Mouse (Mus musculus) CH12.LX (cell line): ENCODE results near the gene Ptges3l. TPM values are rescaled to one million over a fixed set of nuclear protein-coding genes. Genes with fewer than 3 reads are reported as not detected.

Experiments
- DNase-seq: peaks from one replicate; pipeline ENCODE4 v3.0.0-alpha.2; 2013; ENCODE audit errors: extremely low read depth
- H3K27ac ChIP-seq: 2 replicates; pipeline ENCODE4 v1.5.1; 2012; ENCODE audit warnings: low read depth, mild to moderate bottlenecking, control low read depth, moderate library complexity; ENCODE audit not compliant: insufficient read depth
- H3K27me3 ChIP-seq: replicated peaks from 2 replicates; pipeline ENCODE3; 2012; ENCODE audit warnings: inconsistent platforms
- H3K36me3 ChIP-seq, 2 experiments: replicated peaks in 1 of 2; 2 replicates each; pipeline versions ENCODE3 to v1.6.1; 2012; ENCODE audit warnings: inconsistent platforms in 1 of 2, low read length in 1 of 2, mild to moderate bottlenecking in 1 of 2, mixed read lengths in 1 of 2, moderate library complexity in 1 of 2; ENCODE audit not compliant: control insufficient read depth in 1 of 2, insufficient read depth in 1 of 2
- H3K4me1 ChIP-seq, 2 experiments: 2 replicates each; pipeline ENCODE4 v1.6.1; 2012; ENCODE audit warnings: inconsistent platforms in 1 of 2, moderate library complexity in 1 of 2; ENCODE audit not compliant: insufficient read depth in 2 of 2, control insufficient read depth in 1 of 2
- H3K4me2 ChIP-seq: 2 replicates; pipeline ENCODE4 v1.6.1; 2012; ENCODE audit warnings: low read depth, mild to moderate bottlenecking, control low read depth; ENCODE audit not compliant: poor library complexity, insufficient read depth, severe bottlenecking
- H3K4me3 ChIP-seq, 3 experiments: fragments of 150-350 bp in 1 of 3; sonication (generic) in 1 of 3; replicated peaks in 1 of 3; 2 replicates each; pipeline versions ENCODE3 to v1.5.1; 2011 to 2012; ENCODE audit warnings: low read depth in 2 of 3, low read length in 2 of 3, mild to moderate bottlenecking in 2 of 3, moderate library complexity in 2 of 3, control low read depth in 1 of 3, improper control_type of control experiment in 1 of 3, inconsistent platforms in 1 of 3, mixed read lengths in 1 of 3; ENCODE audit not compliant: poor library complexity in 1 of 3
- H3K79me2 ChIP-seq: replicated peaks from 2 replicates; pipeline ENCODE4 v1.6.1; 2012; ENCODE audit warnings: mild to moderate bottlenecking, moderate library complexity; ENCODE audit not compliant: control insufficient read depth, poor library complexity, insufficient read depth, severe bottlenecking; ENCODE audit errors: extremely low read depth
- H3K9ac ChIP-seq: 2 replicates; pipeline ENCODE4 v1.6.1; 2012; ENCODE audit warnings: low read depth, mild to moderate bottlenecking, control low read depth, moderate library complexity; ENCODE audit not compliant: insufficient read depth
- H3K9me3 ChIP-seq: replicated peaks from 2 replicates; pipeline ENCODE3; 2012; ENCODE audit warnings: low read length, inconsistent platforms, mixed read lengths
- BHLHE40 ChIP-seq: IDR thresholded peaks from 2 replicates; pipeline ENCODE4 v1.6.1; 2011; ENCODE audit warnings: mild to moderate bottlenecking, low read depth, low read length, improper control_type of control experiment
- CHD1 ChIP-seq: IDR thresholded peaks from 2 replicates; pipeline ENCODE4 v1.6.1; 2012; ENCODE audit warnings: low read depth, low read length, improper control_type of control experiment, inconsistent platforms
- CHD2 ChIP-seq: IDR thresholded peaks from 2 replicates; pipeline ENCODE4 v1.6.1; 2011; ENCODE audit warnings: low read length, improper control_type of control experiment
- CTCF ChIP-seq, 2 experiments: IDR thresholded peaks in 1 of 2; conservative IDR thresholded peaks in 1 of 2; 2 replicates each; pipeline ENCODE4 v1.5.1; 2011 to 2012; ENCODE audit warnings: low read depth in 2 of 2, low read length in 2 of 2, improper control_type of control experiment in 1 of 2, inconsistent platforms in 1 of 2, mild to moderate bottlenecking in 1 of 2, moderate library complexity in 1 of 2
- E2F4 ChIP-seq: IDR thresholded peaks from 2 replicates; pipeline ENCODE4 v1.6.1; 2011; ENCODE audit warnings: low read depth, low read length, improper control_type of control experiment; ENCODE audit not compliant: insufficient replicate concordance
- EP300 ChIP-seq: IDR thresholded peaks from 2 replicates; pipeline ENCODE4 v1.6.1; 2011; ENCODE audit warnings: low read length, improper control_type of control experiment
- ETS1 ChIP-seq: conservative IDR thresholded peaks from 2 replicates; pipeline ENCODE4 v1.6.1; 2012; ENCODE audit warnings: low read depth, mild to moderate bottlenecking, inconsistent platforms, low read length, improper control_type of control experiment, moderate library complexity
- HCFC1 ChIP-seq: IDR thresholded peaks from 2 replicates; pipeline ENCODE4 v1.6.1; 2012; ENCODE audit warnings: low read depth, mild to moderate bottlenecking, inconsistent platforms, low read length, improper control_type of control experiment
- IRF4 ChIP-seq: IDR thresholded peaks from 2 replicates; pipeline ENCODE4 v1.6.1; 2014; ENCODE audit warnings: low read depth, mild to moderate bottlenecking, inconsistent platforms, low read length, improper control_type of control experiment
- JUN ChIP-seq: IDR thresholded peaks from 2 replicates; pipeline ENCODE4 v1.6.1; 2011; ENCODE audit warnings: low read depth, mild to moderate bottlenecking, low read length, improper control_type of control experiment, moderate library complexity; ENCODE audit not compliant: insufficient read depth
- KAT2A ChIP-seq: IDR thresholded peaks from 2 replicates; pipeline ENCODE4 v1.6.1; 2012; ENCODE audit warnings: low read length, improper control_type of control experiment, inconsistent platforms; ENCODE audit not compliant: insufficient replicate concordance
- MAFK ChIP-seq: IDR thresholded peaks from 2 replicates; pipeline ENCODE4 v1.6.1; 2011; ENCODE audit warnings: low read length, improper control_type of control experiment; ENCODE audit not compliant: insufficient replicate concordance
- MAX ChIP-seq: IDR thresholded peaks from 2 replicates; pipeline ENCODE4 v1.6.1; 2011; ENCODE audit warnings: low read length, improper control_type of control experiment
- MAZ ChIP-seq: IDR thresholded peaks from 2 replicates; pipeline ENCODE4 v1.6.1; 2012; ENCODE audit warnings: low read depth, mild to moderate bottlenecking, inconsistent platforms, low read length, improper control_type of control experiment, moderate library complexity
- MEF2A ChIP-seq: IDR thresholded peaks from 2 replicates; pipeline ENCODE4 v1.6.1; 2014; ENCODE audit warnings: low read depth, mild to moderate bottlenecking, inconsistent platforms, low read length, improper control_type of control experiment, borderline replicate concordance
- MXI1 ChIP-seq: IDR thresholded peaks from 2 replicates; pipeline ENCODE4 v1.6.1; 2011; ENCODE audit warnings: mild to moderate bottlenecking, low read depth, low read length, improper control_type of control experiment
- NRF1 ChIP-seq: IDR thresholded peaks from 2 replicates; pipeline ENCODE4 v1.6.1; 2014; ENCODE audit warnings: low read depth, mild to moderate bottlenecking, inconsistent platforms, low read length, improper control_type of control experiment, moderate library complexity
- PAX5 ChIP-seq: IDR thresholded peaks from 2 replicates; pipeline ENCODE4 v1.6.1; 2012; ENCODE audit warnings: low read length, inconsistent platforms, mixed read lengths
- POLR2A ChIP-seq: IDR thresholded peaks from 2 replicates; pipeline ENCODE4 v1.6.1; 2011; ENCODE audit warnings: low read depth, mild to moderate bottlenecking, improper control_type of control experiment, low read length
- POLR2AphosphoS2 ChIP-seq: IDR thresholded peaks from 2 replicates; pipeline ENCODE4 v1.6.1; 2011; ENCODE audit warnings: low read depth, low read length, improper control_type of control experiment
- RAD21 ChIP-seq: IDR thresholded peaks from 2 replicates; pipeline ENCODE4 v1.6.1; 2011; ENCODE audit warnings: low read depth, mild to moderate bottlenecking, low read length, improper control_type of control experiment, moderate library complexity
- SIN3A ChIP-seq: IDR thresholded peaks from 2 replicates; pipeline ENCODE4 v1.6.1; 2012; ENCODE audit warnings: low read length, improper control_type of control experiment, inconsistent platforms
- TCF12 ChIP-seq: IDR thresholded peaks from 2 replicates; pipeline ENCODE4 v1.6.1; 2014; ENCODE audit warnings: low read depth, mild to moderate bottlenecking, inconsistent platforms, low read length, improper control_type of control experiment
- UBTF ChIP-seq: IDR thresholded peaks from 2 replicates; pipeline ENCODE4 v1.6.1; 2012; ENCODE audit warnings: low read depth, mild to moderate bottlenecking, inconsistent platforms, low read length, improper control_type of control experiment, moderate library complexity
- USF1 ChIP-seq: IDR thresholded peaks from 2 replicates; pipeline ENCODE4 v1.6.1; 2014; ENCODE audit warnings: low read depth, mild to moderate bottlenecking, inconsistent platforms, low read length, improper control_type of control experiment
- USF2 ChIP-seq: conservative IDR thresholded peaks from 2 replicates; pipeline ENCODE4 v1.6.1; 2011; ENCODE audit warnings: low read depth, low read length, improper control_type of control experiment
- ZC3H11A ChIP-seq: IDR thresholded peaks from 2 replicates; pipeline ENCODE4 v1.6.1; 2012; ENCODE audit warnings: low read depth, mild to moderate bottlenecking, inconsistent platforms, low read length, improper control_type of control experiment
- ZKSCAN1 ChIP-seq: IDR thresholded peaks from 2 replicates; pipeline ENCODE4 v1.6.1; 2012; ENCODE audit warnings: low read depth, inconsistent platforms, low read length, improper control_type of control experiment, borderline replicate concordance
- ZMIZ1 ChIP-seq: IDR thresholded peaks from 2 replicates; pipeline ENCODE4 v1.6.1; 2012; ENCODE audit warnings: low read depth, mild to moderate bottlenecking, inconsistent platforms, low read length, improper control_type of control experiment
- ZNF384 ChIP-seq: IDR thresholded peaks from 2 replicates; pipeline ENCODE4 v1.6.1; 2012; ENCODE audit warnings: low read depth, low read length, improper control_type of control experiment, inconsistent platforms
- dilution Hi-C: fragments of 300-500 bp; cut with MboI; formaldehyde crosslinking; loops from 2 replicates; pipeline ENCODE4 v1.14.3; 2020; ENCODE audit warnings: low sequenced_read_pairs; ENCODE audit not compliant: extremely low pct_unique_long_range_greater_than_20kb, extremely low pct_ligation_motif_present
- in situ Hi-C: fragments of 300-500 bp; cut with MboI; formaldehyde crosslinking; loops from 3 replicates; pipeline ENCODE4 v1.14.3; 2019; ENCODE audit warnings: low sequenced_read_pairs, low pct_ligation_motif_present, low pct_unique_long_range_greater_than_20kb, mixed read lengths
- polyA plus RNA-seq: library from polyadenylated mRNA; unstranded; fragments of >175 nt; gene quantifications from 2 replicates; pipeline ENCODE4 v1.2.1, GENCODE M21; 2012; ENCODE audit warnings: low read depth; ENCODE audit not compliant: insufficient read length
- total RNA-seq, 2 experiments: library from RNA; depleted of rRNA; stranded (reverse); fragments of 300-350 nt in 1 of 2; fragments of >200 nt in 1 of 2; gene quantifications; 2 replicates each; pipeline ENCODE4 v1.2.3; 2012 to 2014

The Ptges3l gene
- total and polyA plus RNA-seq, 3 experiments = 1.9 to 3.0 (median 2.4) TPM

DNA sequence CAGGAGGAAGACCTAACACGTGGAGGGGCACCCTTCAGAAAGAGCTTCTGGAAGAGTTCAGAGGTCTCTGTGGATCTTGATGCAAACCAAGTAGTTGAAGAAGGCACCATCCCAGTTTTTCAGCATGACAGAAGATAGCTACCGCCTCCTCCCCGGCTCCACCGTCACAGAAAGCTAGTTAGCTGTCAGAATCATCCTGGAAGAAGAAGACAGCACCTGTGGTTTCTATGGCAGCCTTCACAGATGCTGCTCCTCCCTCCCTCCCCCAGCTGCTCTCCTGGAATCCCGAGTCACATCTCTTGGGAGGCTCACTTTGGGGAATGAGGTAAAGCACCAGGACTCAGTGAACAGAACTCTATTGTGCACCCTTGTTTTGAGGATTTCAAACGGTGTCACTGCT lies 6.1 kb downstream of the Ptges3l start:
- in situ Hi-C loops = no loop called here

DNA sequence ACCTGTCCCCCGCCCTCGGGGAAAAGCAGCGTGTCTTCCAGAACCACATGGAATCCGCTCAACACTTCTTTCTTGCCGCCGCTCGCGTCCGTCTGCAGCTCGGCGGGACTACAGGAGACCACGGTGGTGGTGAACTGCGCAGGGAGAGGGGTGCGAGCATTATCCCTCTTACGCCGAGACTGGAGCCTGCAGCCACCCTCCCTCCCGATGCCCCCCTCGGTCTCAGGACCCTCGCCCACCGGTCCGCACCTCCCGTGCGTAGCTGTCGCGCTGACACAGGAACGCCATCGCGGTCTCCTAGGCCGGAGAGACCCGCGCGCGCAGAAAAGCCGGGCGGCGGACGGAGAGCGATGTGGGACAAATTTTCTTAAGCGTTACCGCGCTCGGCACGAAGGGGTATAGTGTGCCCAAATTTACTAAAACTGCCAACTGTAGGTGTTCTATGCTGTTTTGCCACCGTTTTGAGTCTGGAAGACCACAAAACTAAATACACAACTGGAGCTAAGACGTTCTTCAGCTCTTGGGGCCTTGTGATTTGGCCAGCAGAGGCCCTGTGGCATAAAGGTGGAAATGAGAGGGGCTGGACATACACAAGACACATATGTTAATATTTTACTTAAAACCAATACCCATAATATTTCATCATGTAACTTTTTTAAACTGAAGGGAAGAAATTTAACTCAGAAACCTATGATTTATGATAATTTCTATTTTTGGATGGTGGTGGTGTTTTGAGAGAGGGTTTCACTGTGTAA lies 7.9 kb downstream of the Ptges3l start, which contains the start of gene Aarsd1:
Aarsd1 (minus strand) TSS at position 515 of the 755 bp plus-strand sequence.
- H3K4me2 ChIP-seq = peak within 1 kb of the TSS; percentile 90
- peaks cover 12% of the 10 kb centered on the region for H3K79me2 ChIP-seq
- no peaks in the 10 kb centered on the region for H3K27me3 ChIP-seq
- peak within 1 kb of the TSS; percentile 65 for H3K9ac ChIP-seq
- in situ Hi-C loops (no loop called here), dilution Hi-C loops (no loop called here)
- peak within 1 kb of the TSS; percentile 44 for H3K27ac ChIP-seq
- peaks cover 13 to 24% of the 10 kb centered on the region in 2 experiments for H3K36me3 ChIP-seq
- peaks cover 0 to 27% of the 10 kb centered on the region in 2 experiments; a peak in 2 of 4 replicates for H3K4me1 ChIP-seq
- H3K9me3 ChIP-seq = no peaks in the 10 kb centered on the region
- DNase-seq = peak; percentile 84
- H3K4me3 ChIP-seq = peak within 1 kb of the TSS; percentile 76 to 94 (median 78)
- TF ChIP-seq MEF2A (peak; percentile 48), HCFC1 (peak; percentile 88), JUN (no peak), ZC3H11A (no peak), ETS1 (no peak), MAFK (0 out of 2 replicates have a peak, but pooled peaks have one; percentile 6), MAZ (no peak), CHD1 (peak; percentile 75), IRF4 (peak; percentile 34; the same call in 1 of the 2 replicates), POLR2AphosphoS2 (peak; percentile 87; the same call in 1 of the 2 replicates), RAD21 (no peak), POLR2A (peak; percentile 88), MXI1 (peak; percentile 85), USF2 (no peak), MAX (peak; percentile 79), E2F4 (peak; percentile 88; the same call in 1 of the 2 replicates), TCF12 (peak; percentile 81), ZNF384 (no peak), SIN3A (peak; percentile 81), PAX5 (no peak), BHLHE40 (0 out of 2 replicates have a peak, but pooled peaks have one; percentile 30), USF1 (no peak), EP300 (peak; percentile 43; the same call in 1 of the 2 replicates), CHD2 (0 out of 2 replicates have a peak, but pooled peaks have one; percentile 33), NRF1 (peak; percentile 83), ZMIZ1 (peak; percentile 63), ZKSCAN1 (no peak; the same call in 1 of the 2 replicates)

More for the DNA sequence above, 6.1 kb downstream of the Ptges3l start:
- Histone ChIP-seq H3K4me1 (peaks cover 3 to 33% of the 10 kb centered on the region in 2 experiments), H3K27me3 (no peaks in the 10 kb centered on the region), H3K79me2 (peaks cover 12% of the 10 kb centered on the region), H3K9ac (no peak overlapping the region), H3K4me3 (no peak overlapping the region), H3K4me2 (no peak overlapping the region), H3K36me3 (peaks cover 0 to 7% of the 10 kb centered on the region in 2 experiments), H3K27ac (no peak overlapping the region), H3K9me3 (no peaks in the 10 kb centered on the region)
- DNase-seq = no peak
- no peak for TF ChIP-seq E2F4
- no peak for TF ChIP-seq BHLHE40
- TF ChIP-seq POLR2A = no peak
- TF ChIP-seq IRF4 = no peak
- TF ChIP-seq ZNF384 = no peak
- no peak for TF ChIP-seq ETS1
- TF ChIP-seq CHD1 = no peak
- no peak for TF ChIP-seq KAT2A
- TF ChIP-seq MAZ = no peak
- TF ChIP-seq UBTF = no peak
- TF ChIP-seq CTCF (conservative IDR thresholded peaks at IDR 0.05 in 1 of 2, IDR thresholded peaks at IDR 0.05 in 1 of 2; ENCODE audit: low read depth in 2 of 2, low read length in 2 of 2) = no peak
- dilution Hi-C loops = no loop called here
